ENCODE assay signal across 8 mouse cellular contexts in genomic region chrX:140542938-140543673, GRCm38 (mm10). TPM values are rescaled to one million over a fixed set of nuclear protein-coding genes. Genes with fewer than 3 reads are reported as not detected.
A peak's percentile ranks its signal among the peaks of the same experiment; 100 is the strongest.
DNase-seq lines count a peak whose midpoint lies in the region; ATAC-seq lines count a peak whose summit lies in the region.

No protein-coding gene starts in this region.

- peak overlapping the region; percentile 69 for H3K4me2 ChIP-seq in hindbrain, embryonic 14.5 days (replicated peaks)

- peak overlapping the region; percentile 72 for H3K9ac ChIP-seq in hindbrain, embryonic 14.5 days

- no peaks in the 10 kb centered on the region for H3K9me3 ChIP-seq in hindbrain, embryonic 14.5 days (ENCODE audit: control insufficient read depth, low read length)

- H3K4me1 ChIP-seq in hindbrain, embryonic 14.5 days (replicated peaks; ENCODE audit: control insufficient read depth, insufficient read depth, low read length), result peaks cover 9% of the 10 kb centered on the region; the same call in 1 of the 2 replicates

- peak overlapping the region; percentile 89 for H3K27ac ChIP-seq in hindbrain, embryonic 14.5 days

- peak; percentile 85 for ATAC-seq in hindbrain, embryonic 14.5 days (ENCODE audit: low FRiP score)

- peaks cover 55% of the 10 kb centered on the region for H3K27me3 ChIP-seq in hindbrain, embryonic 14.5 days (ENCODE audit: control insufficient read depth, insufficient read depth, low read length)

- peak; percentile 39 for DNase-seq in R1 (ENCODE audit: low read depth, low spot score)
- DNase-seq in cerebellum, postnatal 25 days, result peak; percentile 78 to 80
- DNase-seq in frontal cortex, postnatal 25 days (ENCODE audit: low spot score in 2 of 2), result peak; percentile 54 to 64
- peak; percentile 48 for DNase-seq in hindbrain, embryonic 14.5 days (ENCODE audit: low spot score)
- DNase-seq in left cerebral cortex, adult 11 months (ENCODE audit: low spot score), result peak; percentile 57
- peak; percentile 94 for DNase-seq in lung, postnatal 36 days
- peak; percentile 9 for DNase-seq in retina, postnatal 7 days (ENCODE audit: low read depth, low spot score)
- peak; percentile 57 to 82 for DNase-seq in urinary bladder, adult 18-20 months (ENCODE audit: low spot score in 2 of 2)

- peak overlapping the region; percentile 47 for H3K4me3 ChIP-seq in hindbrain, embryonic 14.5 days (replicated peaks; ENCODE audit: low read length)

- WGBS in hindbrain, embryonic 14.5 days, result 26% methylated on average over 18 of the region's 18 CpGs

- H3K36me3 ChIP-seq in hindbrain, embryonic 14.5 days (replicated peaks; ENCODE audit: control insufficient read depth, insufficient read depth), result no peaks in the 10 kb centered on the region

RNA-seq across cellular contexts. Expression of gene Tsc22d3, which starts 57.4 kb away (rescaled TPM):
- polyA plus RNA-seq in hindbrain, embryonic 14.5 days (2014; fragmentation: Nextera tagmentation; extraction: Ambion mirVana), result 119 and 131 TPM in 2 replicates

Comparison
In these comparisons a context has a peak if more than half of its experiments do, and no peak if none do; other contexts are left out.
1. Peak in every context shown above with its lines: DNase-seq, ATAC-seq, H3K4me3 ChIP-seq and H3K27ac ChIP-seq.
2. DNase-seq: peak in every context shown above with its lines; median percentile 94 in lung, postnatal 36 days; 79 in cerebellum, postnatal 25 days; 70 in urinary bladder, adult 18-20 months; 59 in frontal cortex, postnatal 25 days; 57 in left cerebral cortex, adult 11 months; 48 in hindbrain, embryonic 14.5 days; 39 in R1; 9 in retina, postnatal 7 days.